Mouse (Mus musculus) olfactory bulb, adult 2 months (tissue): ENCODE results near the gene Arid3a. TPM values are rescaled to one million over a fixed set of nuclear protein-coding genes. Genes with fewer than 3 reads are reported as not detected.
A peak's percentile ranks its signal among the peaks of the same experiment; 100 is the strongest.

Experiments
- H3K27ac ChIP-seq: fragments of 200-500 bp; 2 replicates; pipeline ENCODE4 v1.5.1; 2012; ENCODE audit warnings: low read depth, low read length; ENCODE audit not compliant: insufficient read depth
- H3K4me1 ChIP-seq: fragments of 200-500 bp; 2 replicates; pipeline ENCODE4 v1.6.1; 2012; ENCODE audit warnings: low read length; ENCODE audit not compliant: control insufficient read depth, insufficient read depth
- H3K4me3 ChIP-seq: fragments of 200-500 bp; 2 replicates; pipeline ENCODE4 v1.5.1; 2012; ENCODE audit warnings: mild to moderate bottlenecking, low read depth, low read length, moderate library complexity; ENCODE audit not compliant: insufficient read depth
- CTCF ChIP-seq: fragments of 200-500 bp; IDR thresholded peaks from 2 replicates; pipeline ENCODE4 v1.5.1; 2012; ENCODE audit warnings: low read depth, mild to moderate bottlenecking, low read length, moderate library complexity; ENCODE audit not compliant: insufficient read depth
- POLR2A ChIP-seq: fragments of 200-500 bp; IDR thresholded peaks from 2 replicates; pipeline ENCODE4 v1.6.1; 2012; ENCODE audit warnings: mild to moderate bottlenecking, low read depth, low read length, moderate library complexity; ENCODE audit not compliant: insufficient read depth
- WGBS: fragments of 180-500 bp; shearing (Covaris S2); methylation state at CpG from one replicate; pipeline ENCODE4 v1.1.7; 2018; 5-methylcytosine and 5-hydroxymethylcytosine counted together
- polyA plus RNA-seq: library from polyadenylated mRNA; stranded (reverse); fragments of >200 nt; gene quantifications from 2 replicates; pipeline ENCODE4 v1.2.4, GENCODE M21; 2012; ENCODE audit warnings: low replicate concordance; ENCODE audit not compliant: missing spikeins, insufficient read depth, insufficient read length

The Arid3a gene
- polyA plus RNA-seq, 1 experiment: not detected

GRCm38 (mm10) chr10:79977324-79977723 lies 50.5 kb downstream of the Arid3a start:
- Histone ChIP-seq H3K4me1 (peaks cover 16% of the 10 kb centered on the region), H3K4me3 (no peak overlapping the region), H3K27ac (no peak overlapping the region)
- TF ChIP-seq POLR2A (no peak), CTCF (no peak)
- 87% methylated on average over 28 of the region's 28 CpGs for WGBS

- Histone ChIP-seq H3K4me1 (peaks cover 23% of the 10 kb centered on the region), H3K27ac (no peak overlapping the region), H3K4me3 (no peak overlapping the region)
- TF ChIP-seq POLR2A (no peak), CTCF (no peak)
- 95% methylated on average over 21 of the region's 21 CpGs for WGBS
Observed at GRCm38 (mm10) chr10:79978061-79978460, 51.2 kb downstream of the Arid3a start.

- TF ChIP-seq CTCF (no peak), POLR2A (no peak)
- no peak overlapping the region for H3K27ac ChIP-seq
- H3K4me3 ChIP-seq: no peak overlapping the region
- 90% methylated on average over 22 of the region's 22 CpGs for WGBS
- peaks cover 28% of the 10 kb centered on the region for H3K4me1 ChIP-seq
Observed at GRCm38 (mm10) chr10:79979401-79980155, 52.7 kb downstream of the Arid3a start.

GRCm38 (mm10) chr10:79983205-79983604 lies 56.4 kb downstream of the Arid3a start:
- WGBS: 57% methylated on average over 5 of the region's 5 CpGs
- H3K27ac ChIP-seq: no peak overlapping the region
- TF ChIP-seq POLR2A (no peak), CTCF (no peak)
- H3K4me3 ChIP-seq: peak overlapping the region; percentile 73
- H3K4me1 ChIP-seq: peaks cover 40% of the 10 kb centered on the region

- 0 out of 2 replicates have a peak overlapping the region, but pooled peaks have one; percentile 12 for H3K27ac ChIP-seq
- H3K4me3 ChIP-seq: peak overlapping the region; percentile 73
- WGBS: 1% methylated on average over 21 of the region's 21 CpGs
- peaks cover 45% of the 10 kb centered on the region for H3K4me1 ChIP-seq
- TF ChIP-seq CTCF: no peak
- TF ChIP-seq POLR2A: no peak
Observed at GRCm38 (mm10) chr10:79983670-79984069, 56.8 kb downstream of the Arid3a start.

- TF ChIP-seq CTCF (peak; percentile 67), POLR2A (peak; percentile 23; the same call in 1 of the 2 replicates)
- 6% methylated on average over 49 of the region's 49 CpGs for WGBS
- peak within 1 kb of the TSS; percentile 98 for H3K27ac ChIP-seq
- H3K4me1 ChIP-seq: peaks cover 49% of the 10 kb centered on the region
- H3K4me3 ChIP-seq: peak within 1 kb of the TSS; percentile 73
Observed at GRCm38 (mm10) chr10:79984195-79984816, 57.5 kb downstream of the Arid3a start, which contains the start of gene Tmem259. Tmem259 (minus strand) TSS chr10:79984330.

GRCm38 (mm10) chr10:79984871-79985270 lies 58.0 kb downstream of the Arid3a start:
- under 1% methylated on average over 22 of the region's 22 CpGs for WGBS
- peak overlapping the region; percentile 73 for H3K4me3 ChIP-seq
- peak overlapping the region; percentile 98 for H3K27ac ChIP-seq
- H3K4me1 ChIP-seq: peaks cover 47% of the 10 kb centered on the region
- TF ChIP-seq POLR2A: no peak; the same call in 1 of the 2 replicates
- TF ChIP-seq CTCF: peak; percentile 4; the same call in 1 of the 2 replicates

- Histone ChIP-seq H3K27ac (peak overlapping the region; percentile 95), H3K4me3 (peak overlapping the region; percentile 73), H3K4me1 (peaks cover 46% of the 10 kb centered on the region)
- TF ChIP-seq CTCF (no peak), POLR2A (0 out of 2 replicates have a peak, but pooled peaks have one; percentile 15)
- WGBS: 2% methylated on average over 35 of the region's 35 CpGs
Observed at GRCm38 (mm10) chr10:79985334-79986231, 58.7 kb downstream of the Arid3a start.
